Mouse (Mus musculus) urinary bladder, postnatal 36 days (tissue): ENCODE measurements around the gene Cpsf6.

ENCODE experiments used
- DNase-seq, 2 experiments: peaks; one replicate each; pipeline ENCODE4 v3.0.0; 2022; ENCODE audit warnings: low spot score in 2 of 2, mixed read lengths in 1 of 2

The Cpsf6 gene

GRCm38 (mm10) chr10:117379908-117380307, at the start of gene Cpsf6:
Gene Cpsf6 (minus strand): TSS chr10:117380015.
- no peak for DNase-seq

GRCm38 (mm10) chr10:117426615-117426969, 46.8 kb upstream of the Cpsf6 start:
- no peak for DNase-seq

- no peak for DNase-seq
These were observed 46.2 kb upstream of the Cpsf6 start for GRCm38 (mm10) chr10:117425907-117426614.

GRCm38 (mm10) chr10:117425013-117425412, 45.2 kb upstream of the Cpsf6 start:
- no peak for DNase-seq

GRCm38 (mm10) chr10:117424146-117424905, 44.5 kb upstream of the Cpsf6 start:
- DNase-seq: no peak

- no peak for DNase-seq
These were observed 43.5 kb upstream of the Cpsf6 start for GRCm38 (mm10) chr10:117423025-117424002.

GRCm38 (mm10) chr10:117422174-117422808, 42.5 kb upstream of the Cpsf6 start:
- no peak for DNase-seq

DNA sequence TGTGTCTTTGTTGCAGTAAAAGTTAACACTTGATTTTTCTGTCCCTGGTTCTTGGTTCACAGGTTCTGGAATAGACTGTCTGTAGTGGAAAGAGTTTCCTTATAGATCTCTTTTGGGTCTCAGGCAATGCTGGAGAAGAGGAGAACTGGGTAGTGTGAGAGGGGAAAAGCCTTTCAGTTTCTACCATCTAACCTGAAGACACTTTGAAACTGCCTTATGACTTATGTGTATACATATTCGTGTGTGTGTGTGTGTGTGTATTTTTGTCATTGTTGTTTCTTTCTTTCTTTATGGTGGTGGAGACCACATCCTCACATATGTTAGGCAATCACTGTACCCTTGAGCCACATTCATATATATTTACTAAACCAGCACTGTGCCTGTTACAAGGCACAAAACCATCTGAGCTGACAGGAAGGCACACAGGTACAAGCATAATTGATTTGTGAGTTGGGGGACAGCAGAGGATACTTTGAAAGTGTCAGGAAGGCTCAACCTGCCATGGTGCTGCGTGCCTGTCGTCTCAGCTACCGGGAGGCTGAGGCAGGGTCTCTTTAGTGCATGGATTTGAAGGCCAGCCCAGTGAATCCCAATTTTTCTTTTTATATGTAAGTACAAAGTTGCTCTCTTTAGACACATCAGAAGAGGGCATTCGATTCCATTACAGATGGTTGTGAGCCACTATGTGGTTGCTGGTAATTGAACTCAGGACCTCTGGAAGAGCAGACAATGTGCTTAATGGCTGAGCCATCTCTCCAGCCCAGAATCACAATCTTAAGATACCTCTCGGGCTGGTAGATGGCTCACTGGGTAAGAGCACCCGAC, 41.7 kb upstream of the Cpsf6 start:
- no peak for DNase-seq

DNA sequence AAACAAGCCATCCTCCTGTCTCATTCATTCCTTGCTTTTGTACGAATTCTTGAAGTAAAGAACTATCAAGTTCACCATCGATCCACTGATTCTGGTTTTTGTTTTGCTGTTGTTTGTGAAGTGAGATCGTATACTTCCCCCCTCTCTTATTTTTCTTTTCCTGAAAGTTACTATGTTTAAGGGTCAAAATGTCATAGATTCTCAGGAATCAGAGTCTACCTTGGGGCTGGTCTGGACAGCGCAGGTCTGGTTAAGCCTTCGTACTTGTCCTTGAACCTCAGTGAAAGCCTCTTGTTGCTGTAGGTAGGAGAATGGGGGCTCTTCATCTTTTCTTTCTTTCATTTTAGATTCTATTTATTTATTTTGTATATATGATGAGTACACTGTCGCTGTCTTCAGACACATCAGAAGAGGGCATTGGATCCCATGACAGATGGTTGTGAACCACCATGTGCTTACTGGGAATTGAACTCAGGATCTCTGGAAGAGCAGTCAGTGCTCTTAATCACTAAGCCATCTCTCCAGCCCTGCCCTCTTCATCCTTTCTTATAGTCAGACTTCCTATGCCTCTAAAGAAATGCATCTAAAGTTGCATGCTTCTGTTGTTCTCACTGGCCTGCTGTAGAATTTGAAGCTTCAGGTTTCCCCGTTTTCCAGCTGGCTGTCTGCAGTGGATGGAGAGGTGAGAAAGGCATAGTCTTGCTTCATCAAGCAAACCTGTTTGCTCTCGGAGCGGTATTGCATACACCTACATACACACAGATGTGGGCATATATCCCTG, 40.9 kb upstream of the Cpsf6 start:
- no peak for DNase-seq

- no peak for DNase-seq
These were observed 39.9 kb upstream of the Cpsf6 start for GRCm38 (mm10) chr10:117419577-117420290.

- DNase-seq: no peak
These were observed 38.9 kb upstream of the Cpsf6 start for GRCm38 (mm10) chr10:117418668-117419237.

DNA sequence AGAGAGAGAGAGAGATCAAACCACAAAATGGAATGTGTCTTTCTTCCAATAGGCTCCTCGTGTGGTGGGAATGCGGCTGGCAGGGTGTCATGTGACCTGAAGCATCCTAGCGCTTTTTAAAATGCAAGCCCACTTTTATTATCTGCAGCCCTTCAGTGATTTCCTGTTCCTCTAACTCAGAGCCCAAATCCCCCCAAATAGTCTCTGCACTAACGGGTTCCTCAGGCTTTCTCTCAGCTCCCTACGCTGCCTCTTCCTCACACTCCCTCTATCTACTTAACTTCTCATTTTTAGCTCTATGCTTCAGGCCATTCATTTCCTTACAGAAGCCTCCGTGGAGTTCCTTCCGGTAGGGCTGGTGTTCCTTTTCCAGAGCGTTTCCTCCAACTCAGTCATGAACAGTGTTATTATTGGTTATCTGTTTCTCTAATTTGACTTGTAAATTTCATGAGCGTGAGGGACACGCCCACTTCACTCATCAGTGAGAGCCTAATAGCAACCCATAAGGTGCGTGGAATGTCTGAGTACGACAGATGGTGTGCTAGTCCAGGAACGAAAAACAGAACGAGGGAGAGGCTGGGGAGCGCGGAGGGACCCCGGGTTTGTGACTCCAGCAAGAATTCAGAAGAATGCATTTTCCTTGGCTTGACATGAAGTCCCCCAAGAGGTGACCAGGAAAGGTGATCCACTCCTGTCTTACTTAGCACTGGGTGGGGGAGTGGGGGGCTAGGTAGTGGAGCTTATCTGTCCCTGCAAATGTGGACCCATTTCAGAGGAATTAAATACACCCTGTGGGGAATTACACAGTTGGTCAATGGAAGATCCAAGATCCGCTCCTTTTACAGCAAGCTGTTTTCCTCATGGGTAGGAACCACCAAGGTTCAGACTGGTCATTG, 38.2 kb upstream of the Cpsf6 start:
- no peak for DNase-seq

DNA sequence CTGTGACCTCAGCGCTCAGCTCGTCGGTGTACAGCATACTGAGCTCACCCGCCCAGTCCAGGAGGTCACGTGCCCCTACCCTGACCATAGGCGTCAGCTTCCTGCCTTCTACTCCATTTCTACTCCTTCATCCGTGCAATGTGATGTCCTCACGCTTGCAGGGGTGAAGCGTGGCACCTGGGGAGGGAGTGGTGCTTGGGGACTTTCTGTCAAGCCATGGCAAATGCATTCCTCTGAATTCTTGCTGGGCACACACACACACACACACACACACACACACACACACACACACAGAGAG, 37.6 kb upstream of the Cpsf6 start:
- no peak for DNase-seq

DNA sequence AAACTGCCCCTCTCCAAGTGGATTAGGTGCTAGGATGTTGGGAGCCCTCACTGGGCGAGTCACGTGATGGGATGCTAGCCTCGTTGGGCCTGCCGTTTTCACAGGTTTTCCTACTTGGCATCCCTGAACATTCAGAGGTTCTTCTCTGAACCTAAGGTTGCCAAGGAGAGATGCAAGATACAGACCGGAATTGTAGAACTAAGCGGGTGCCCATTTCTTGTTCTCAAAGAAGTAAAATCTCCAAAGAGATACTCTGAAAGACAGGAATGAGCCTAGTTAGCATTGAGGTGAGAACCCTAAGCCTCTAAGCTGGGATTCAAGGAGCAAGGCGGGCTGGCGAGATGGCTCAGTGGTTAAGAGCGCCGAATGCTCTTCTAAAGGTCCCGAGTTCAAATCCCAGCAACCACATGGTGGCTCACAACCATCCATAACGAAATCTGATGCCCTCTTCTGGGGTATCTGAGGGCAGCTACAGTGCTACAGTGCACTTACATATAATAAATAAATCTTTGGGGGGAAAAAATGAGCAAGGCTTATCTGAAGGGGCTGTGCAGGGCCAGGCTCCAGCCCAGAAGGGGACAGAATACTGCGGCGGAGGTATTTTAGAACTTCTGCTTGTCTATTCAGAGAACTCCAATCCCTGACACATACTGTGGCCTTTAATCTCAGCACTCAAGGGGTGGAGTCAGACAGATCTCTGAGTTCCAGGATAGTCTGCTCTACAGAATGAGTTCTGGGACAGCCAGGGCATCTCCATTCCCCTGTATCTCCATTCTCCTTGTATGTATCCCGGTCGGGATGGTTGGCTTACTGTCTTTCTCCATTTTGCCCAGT, 37.0 kb upstream of the Cpsf6 start:
- no peak for DNase-seq

DNA sequence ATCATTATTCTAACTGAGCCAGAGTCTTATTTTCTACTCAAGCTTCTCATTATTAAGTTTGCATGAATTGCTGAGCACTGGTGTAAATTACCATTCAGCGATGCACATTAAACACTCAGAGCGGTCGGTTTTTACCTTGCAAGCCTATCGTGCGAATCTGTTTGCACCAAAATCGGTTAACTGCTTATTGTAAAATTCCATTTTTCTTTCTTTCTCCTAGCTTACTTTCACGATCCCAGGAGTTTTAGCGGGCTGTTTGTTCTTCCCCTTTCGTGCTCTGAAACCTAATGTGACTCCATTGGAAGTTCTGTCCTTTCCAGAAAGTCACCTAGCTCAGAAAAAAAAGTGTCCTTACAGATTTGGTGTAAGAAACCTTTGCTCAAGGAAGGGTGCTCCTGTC, 36.3 kb upstream of the Cpsf6 start:
- no peak for DNase-seq

GRCm38 (mm10) chr10:117415364-117416057, 35.7 kb upstream of the Cpsf6 start:
- DNase-seq: no peak

GRCm38 (mm10) chr10:117414726-117415125, 34.9 kb upstream of the Cpsf6 start:
- no peak for DNase-seq
